Mouse (Mus musculus): ENCODE results near the gene Gan. TPM values are rescaled to one million over a fixed set of nuclear protein-coding genes. Genes with fewer than 3 reads are reported as not detected.

The Gan gene
- total and polyA plus RNA-seq, 3 experiments, result 5.6 to 8.7 TPM; not detected in 1

- TF ChIP-seq USF2 (IDR thresholded peaks at IDR 0.05; ENCODE audit: borderline replicate concordance in 1 of 2, insufficient read depth in 1 of 2, low read depth in 1 of 2, low read length in 2 of 2) (peak in 1 of 2 experiments; percentile 42; a peak in 1 of 4 replicates), ZNF384 (IDR thresholded peaks at IDR 0.05; ENCODE audit: low read depth, low read length) (no peak), CTCF (IDR thresholded peaks at IDR 0.05 in 2 of 3, conservative IDR thresholded peaks at IDR 0.05 in 1 of 3; ENCODE audit: control insufficient read depth in 1 of 3, insufficient read depth in 1 of 3, low read depth in 2 of 3, low read length in 3 of 3, poor library complexity in 1 of 3, severe bottlenecking in 1 of 3) (no peak), JUND (IDR thresholded peaks at IDR 0.05; ENCODE audit: low read depth, low read length) (0 out of 2 replicates have a peak, but pooled peaks have one; percentile 26), MYC (IDR thresholded peaks at IDR 0.05; ENCODE audit: low read depth, low read length) (peak; percentile 64; the same call in 1 of the 2 replicates), GATA1 (IDR thresholded peaks at IDR 0.05; ENCODE audit: low read depth, low read length) (no peak), BHLHE40 (IDR thresholded peaks at IDR 0.05; ENCODE audit: borderline replicate concordance, low read depth, low read length) (no peak)
These were observed 36.7 kb upstream of the Gan start (continued) for GRCm38 (mm10) chr8:117121277-117121676.

- H3K27ac ChIP-seq (ENCODE audit: control insufficient read depth, low read depth, low read length), result no peak overlapping the region
- no peaks in the 10 kb centered on the region for H3K9me3 ChIP-seq (replicated peaks; ENCODE audit: insufficient read depth, low read length)
- no peak for DNase-seq (ENCODE audit: low read depth, low spot score)
- TF ChIP-seq ZKSCAN1 (IDR thresholded peaks at IDR 0.05; ENCODE audit: low read depth, low read length) (no peak), ZMIZ1 (IDR thresholded peaks at IDR 0.05; ENCODE audit: low read depth, low read length) (no peak), TBP (IDR thresholded peaks at IDR 0.05; ENCODE audit: low read depth, low read length) (no peak), TAL1 (IDR thresholded peaks at IDR 0.05; ENCODE audit: low read length) (no peak), NELFE (IDR thresholded peaks at IDR 0.05; ENCODE audit: low read depth, low read length) (no peak), MYC (IDR thresholded peaks at IDR 0.05; ENCODE audit: low read depth, low read length) (no peak)
- no peaks in the 10 kb centered on the region for H3K79me2 ChIP-seq (ENCODE audit: control insufficient read depth, insufficient read depth, low read length, poor library complexity)
- H3K27me3 ChIP-seq (ENCODE audit: control insufficient read depth in 1 of 2, insufficient read depth in 2 of 2, low read length in 2 of 2), result no peaks in the 10 kb centered on the region
- H3K36me3 ChIP-seq (ENCODE audit: control insufficient read depth in 1 of 2, insufficient read depth in 2 of 2, low read length in 2 of 2), result peaks cover 0 to 38% of the 10 kb centered on the region in 2 experiments; a peak in 2 of 4 replicates
- H3K9ac ChIP-seq (ENCODE audit: control insufficient read depth, low read depth, low read length, poor library complexity, severe bottlenecking), result no peak overlapping the region
- H3K4me1 ChIP-seq (ENCODE audit: control insufficient read depth in 1 of 2, insufficient read depth in 2 of 2, low read length in 2 of 2), result peaks cover 12 to 46% of the 10 kb centered on the region in 2 experiments
- no peak overlapping the region for H3K4me3 ChIP-seq (ENCODE audit: control insufficient read depth in 1 of 2, insufficient read depth in 1 of 2, low read depth in 2 of 2, low read length in 2 of 2)
These were observed 33.9 kb upstream of the Gan start for GRCm38 (mm10) chr8:117123850-117124633.

GRCm38 (mm10) chr8:117125854-117126253, 32.1 kb upstream of the Gan start:
- no peaks in the 10 kb centered on the region for H3K9me3 ChIP-seq (replicated peaks; ENCODE audit: insufficient read depth, low read length)

More at GRCm38 (mm10) chr8:117125854-117126253, 32.1 kb upstream of the Gan start:
- no peak for DNase-seq (ENCODE audit: low read depth, low spot score)
- Histone ChIP-seq H3K4me3 (ENCODE audit: control insufficient read depth in 1 of 2, insufficient read depth in 1 of 2, low read depth in 2 of 2, low read length in 2 of 2) (no peak overlapping the region), H3K9ac (ENCODE audit: control insufficient read depth, low read depth, low read length, poor library complexity, severe bottlenecking) (no peak overlapping the region), H3K27ac (ENCODE audit: control insufficient read depth, low read depth, low read length) (peak overlapping the region; percentile 74; the same call in 1 of the 2 replicates), H3K4me1 (ENCODE audit: control insufficient read depth in 1 of 2, insufficient read depth in 2 of 2, low read length in 2 of 2) (peaks cover 12 to 39% of the 10 kb centered on the region in 2 experiments), H3K79me2 (ENCODE audit: control insufficient read depth, insufficient read depth, low read length, poor library complexity) (no peaks in the 10 kb centered on the region), H3K27me3 (ENCODE audit: control insufficient read depth in 1 of 2, insufficient read depth in 2 of 2, low read length in 2 of 2) (no peaks in the 10 kb centered on the region), H3K36me3 (ENCODE audit: control insufficient read depth in 1 of 2, insufficient read depth in 2 of 2, low read length in 2 of 2) (peaks cover 0 to 31% of the 10 kb centered on the region in 2 experiments; a peak in 2 of 4 replicates)
- TF ChIP-seq EP300 (IDR thresholded peaks at IDR 0.05; ENCODE audit: low read depth in 1 of 2, low read length in 2 of 2), result no peak
- no peak for TF ChIP-seq CTCF (IDR thresholded peaks at IDR 0.05 in 2 of 3, conservative IDR thresholded peaks at IDR 0.05 in 1 of 3; ENCODE audit: control insufficient read depth in 1 of 3, insufficient read depth in 1 of 3, low read depth in 2 of 3, low read length in 3 of 3, poor library complexity in 1 of 3, severe bottlenecking in 1 of 3)
- TF ChIP-seq MYB (IDR thresholded peaks at IDR 0.05; ENCODE audit: low read depth, low read length), result no peak
- no peak for TF ChIP-seq MAX (IDR thresholded peaks at IDR 0.05; ENCODE audit: low read length)
- TF ChIP-seq POLR2AphosphoS2 (IDR thresholded peaks at IDR 0.05; ENCODE audit: low read length), result no peak
- no peak for TF ChIP-seq RCOR1 (IDR thresholded peaks at IDR 0.05; ENCODE audit: low read depth, low read length)
- no peak for TF ChIP-seq CHD1 (IDR thresholded peaks at IDR 0.05; ENCODE audit: low read depth, low read length)
- 0 out of 2 replicates have a peak, but pooled peaks have one; percentile 8 for TF ChIP-seq ETS1 (IDR thresholded peaks at IDR 0.05; ENCODE audit: low read depth, low read length)
- no peak for TF ChIP-seq GABPA (IDR thresholded peaks at IDR 0.05; ENCODE audit: low read depth, low read length)

Data from MEL (cell line).